Mouse (Mus musculus) spleen, postnatal 36 days (tissue): ENCODE results near the gene Gpr183.
A peak's percentile ranks its signal among the peaks of the same experiment; 100 is the strongest.

Experiments
- DNase-seq, 2 experiments: peaks; one replicate each; pipeline ENCODE4 v3.0.0; 2022; ENCODE audit warnings: low spot score in 2 of 2, mixed read lengths in 1 of 2

Gene Gpr183

GRCm38 (mm10) chr14:121903381-121903876 is 61.6 kb downstream of the Gpr183 start:
- peak in 1 of 2 experiments; percentile 38 for DNase-seq
